Mouse (Mus musculus) macrophage (primary cell): Measurements from ENCODE around the gene Foxf1. TPM values are rescaled to one million over a fixed set of nuclear protein-coding genes. Genes with fewer than 3 reads are reported as not detected.

ENCODE experiments used
- H3K27ac ChIP-seq: fragments of 350-480 bp; formaldehyde crosslinking; 2 replicates; pipeline ENCODE4 v1.9.0; 2021
- H3K36me3 ChIP-seq: fragments of 350-480 bp; formaldehyde crosslinking; 2 replicates; pipeline ENCODE4 v1.9.0; 2021; ENCODE audit errors: inconsistent target
- H3K4me3 ChIP-seq: fragments of 350-480 bp; formaldehyde crosslinking; 2 replicates; pipeline ENCODE4 v1.9.0; 2021; ENCODE audit errors: inconsistent target
- H3K79me2 ChIP-seq: fragments of 350-480 bp; formaldehyde crosslinking; 2 replicates; pipeline ENCODE4 v1.9.0; 2021; ENCODE audit errors: inconsistent target
- WGBS: methylation state at CpG from one replicate; pipeline ENCODE4 v1.1.7; 2026; ENCODE audit warnings: inconsistent platforms; ENCODE audit not compliant: missing documents; 5-methylcytosine and 5-hydroxymethylcytosine counted together
- polyA plus RNA-seq: library from polyadenylated mRNA; stranded (reverse); fragments of 250-400 nt; gene quantifications from 3 replicates; pipeline ENCODE4 v1.2.4, GENCODE M21; 2018; ENCODE audit warnings: inconsistent platforms

The Foxf1 gene
- polyA plus RNA-seq, 1 experiment from 2014 or later = 0.22 TPM

DNA sequence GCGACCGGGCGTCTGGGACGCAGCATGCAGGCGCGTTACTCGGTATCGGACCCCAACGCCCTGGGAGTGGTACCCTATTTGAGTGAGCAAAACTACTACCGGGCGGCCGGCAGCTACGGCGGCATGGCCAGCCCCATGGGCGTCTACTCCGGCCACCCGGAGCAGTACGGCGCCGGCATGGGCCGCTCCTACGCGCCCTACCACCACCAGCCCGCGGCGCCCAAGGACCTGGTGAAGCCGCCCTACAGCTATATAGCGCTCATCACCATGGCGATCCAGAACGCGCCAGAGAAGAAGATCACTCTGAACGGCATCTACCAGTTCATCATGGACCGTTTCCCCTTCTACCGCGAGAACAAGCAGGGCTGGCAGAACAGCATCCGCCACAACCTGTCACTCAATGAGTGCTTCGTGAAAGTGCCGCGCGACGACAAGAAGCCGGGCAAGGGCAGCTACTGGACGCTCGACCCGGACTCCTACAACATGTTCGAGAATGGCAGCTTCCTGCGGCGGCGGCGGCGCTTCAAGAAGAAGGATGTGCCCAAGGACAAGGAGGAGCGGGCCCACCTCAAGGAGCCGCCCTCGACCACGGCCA lies 32.5 kb downstream of the Foxf1 start:
- no peak overlapping the region for H3K4me3 ChIP-seq
- WGBS = 12% methylated on average over 54 of the region's 55 CpGs
- H3K27ac ChIP-seq = no peak overlapping the region
- H3K36me3 ChIP-seq = no peaks in the 10 kb centered on the region
- H3K79me2 ChIP-seq = no peaks in the 10 kb centered on the region

DNA sequence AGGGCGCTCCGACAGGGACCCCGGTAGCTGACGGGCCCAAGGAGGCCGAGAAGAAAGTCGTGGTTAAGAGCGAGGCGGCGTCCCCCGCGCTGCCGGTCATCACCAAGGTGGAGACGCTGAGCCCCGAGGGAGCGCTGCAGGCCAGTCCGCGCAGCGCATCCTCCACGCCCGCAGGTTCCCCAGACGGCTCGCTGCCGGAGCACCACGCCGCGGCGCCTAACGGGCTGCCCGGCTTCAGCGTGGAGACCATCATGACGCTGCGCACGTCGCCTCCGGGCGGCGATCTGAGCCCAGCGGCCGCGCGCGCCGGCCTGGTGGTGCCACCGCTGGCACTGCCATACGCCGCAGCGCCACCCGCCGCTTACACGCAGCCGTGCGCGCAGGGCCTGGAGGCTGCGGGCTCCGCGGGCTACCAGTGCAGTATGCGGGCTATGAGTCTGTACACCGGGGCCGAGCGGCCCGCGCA lies 33.0 kb downstream of the Foxf1 start:
- no peak overlapping the region for H3K4me3 ChIP-seq
- no peak overlapping the region for H3K27ac ChIP-seq
- H3K79me2 ChIP-seq = no peaks in the 10 kb centered on the region
- WGBS = 4% methylated on average over 59 of the region's 62 CpGs
- no peaks in the 10 kb centered on the region for H3K36me3 ChIP-seq

DNA sequence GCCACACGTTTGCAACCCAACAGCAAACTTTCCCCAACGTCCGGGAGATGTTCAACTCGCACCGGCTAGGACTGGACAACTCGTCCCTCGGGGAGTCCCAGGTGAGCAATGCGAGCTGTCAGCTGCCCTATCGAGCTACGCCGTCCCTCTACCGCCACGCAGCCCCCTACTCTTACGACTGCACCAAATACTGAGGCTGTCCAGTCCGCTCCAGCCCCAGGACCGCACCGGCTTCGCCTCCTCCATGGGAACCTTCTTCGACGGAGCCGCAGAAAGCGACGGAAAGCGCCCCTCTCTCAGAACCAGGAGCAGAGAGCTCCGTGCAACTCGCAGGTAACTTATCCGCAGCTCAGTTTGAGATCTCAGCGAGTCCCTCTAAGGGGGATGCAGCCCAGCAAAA lies 33.7 kb downstream of the Foxf1 start:
- no peak overlapping the region for H3K27ac ChIP-seq
- H3K79me2 ChIP-seq = no peaks in the 10 kb centered on the region
- WGBS = 9% methylated on average over 28 of the region's 28 CpGs
- H3K36me3 ChIP-seq = no peaks in the 10 kb centered on the region
- no peak overlapping the region for H3K4me3 ChIP-seq

DNA sequence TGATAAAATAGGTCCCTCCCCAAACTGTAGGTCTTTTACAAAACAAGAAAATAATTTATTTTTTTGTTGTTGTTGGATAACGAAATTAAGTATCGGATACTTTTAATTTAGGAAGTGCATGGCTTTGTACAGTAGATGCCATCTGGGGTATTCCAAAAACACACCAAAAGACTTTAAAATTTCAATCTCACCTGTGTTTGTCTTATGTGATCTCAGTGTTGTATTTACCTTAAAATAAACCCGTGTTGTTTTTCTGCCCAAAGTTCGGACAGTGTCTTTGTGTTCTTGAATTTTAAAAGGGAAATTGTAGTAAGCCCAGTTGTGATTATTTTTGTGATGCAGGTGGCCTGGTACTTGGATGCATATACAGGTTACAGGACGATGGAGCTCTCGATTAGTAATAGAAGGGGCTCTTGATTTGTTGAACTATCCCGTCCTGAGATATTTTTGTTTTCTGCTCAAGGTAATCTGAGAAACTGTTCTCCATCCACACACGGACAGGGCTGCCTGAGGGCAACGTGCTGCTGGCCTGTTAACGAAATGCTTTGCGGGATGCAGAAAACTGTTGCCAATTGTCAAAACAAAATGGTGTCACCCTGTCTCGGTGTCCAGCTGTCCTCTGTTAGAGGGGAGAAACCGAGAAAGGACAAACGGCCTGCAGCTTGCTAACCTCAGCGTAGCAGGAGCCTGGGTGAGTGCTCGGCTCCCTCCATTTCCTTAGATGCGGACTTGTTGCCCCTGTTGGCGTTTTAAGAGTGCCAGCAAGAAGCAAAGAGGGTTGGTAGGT lies 34.6 kb downstream of the Foxf1 start:
- H3K79me2 ChIP-seq = no peaks in the 10 kb centered on the region
- 15% methylated on average over 18 of the region's 18 CpGs for WGBS
- H3K4me3 ChIP-seq = no peak overlapping the region
- H3K27ac ChIP-seq = no peak overlapping the region
- no peaks in the 10 kb centered on the region for H3K36me3 ChIP-seq

DNA sequence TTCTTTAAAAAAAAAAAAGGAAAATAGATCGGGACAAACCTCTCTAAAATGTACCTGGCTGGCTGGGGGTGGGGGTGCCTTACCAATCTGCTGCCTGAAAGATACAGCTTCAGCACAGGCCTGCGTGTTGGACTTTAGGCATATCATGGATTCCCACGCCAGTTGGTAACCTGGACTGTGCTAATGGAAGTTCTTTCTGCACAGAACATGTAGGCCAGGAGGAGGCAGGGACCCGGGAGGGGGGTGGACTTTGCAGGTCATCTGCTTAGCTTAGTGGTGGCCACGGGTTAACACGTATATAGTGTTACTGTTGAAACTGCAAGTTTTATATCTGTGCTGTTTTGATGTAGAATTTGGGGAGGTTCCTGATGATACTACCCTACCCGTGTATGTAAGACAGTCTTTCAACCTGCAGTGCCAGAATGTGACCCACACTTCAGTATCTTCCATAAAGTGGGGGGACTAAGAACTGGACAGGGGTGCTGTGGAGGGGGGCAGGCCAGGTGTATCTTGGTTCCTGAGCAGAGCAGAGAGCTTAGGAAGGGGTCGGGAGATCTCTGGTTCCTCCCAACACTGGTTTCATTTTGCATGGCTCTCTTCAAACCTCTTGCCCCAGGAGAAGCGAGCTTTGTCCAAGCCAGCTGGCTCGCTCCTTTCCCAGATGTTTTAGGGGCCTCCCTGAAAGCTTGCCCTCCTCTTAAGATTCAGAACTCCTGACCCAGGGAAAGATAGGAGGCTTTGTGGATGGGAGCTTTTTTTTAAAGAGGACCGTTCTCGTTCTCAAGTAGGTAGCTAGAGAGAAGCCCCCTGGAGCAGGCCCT lies 35.7 kb downstream of the Foxf1 start:
- WGBS = 50% methylated on average over 12 of the region's 12 CpGs
- Histone ChIP-seq H3K4me3 (no peak overlapping the region), H3K36me3 (no peaks in the 10 kb centered on the region), H3K79me2 (no peaks in the 10 kb centered on the region), H3K27ac (no peak overlapping the region)

DNA sequence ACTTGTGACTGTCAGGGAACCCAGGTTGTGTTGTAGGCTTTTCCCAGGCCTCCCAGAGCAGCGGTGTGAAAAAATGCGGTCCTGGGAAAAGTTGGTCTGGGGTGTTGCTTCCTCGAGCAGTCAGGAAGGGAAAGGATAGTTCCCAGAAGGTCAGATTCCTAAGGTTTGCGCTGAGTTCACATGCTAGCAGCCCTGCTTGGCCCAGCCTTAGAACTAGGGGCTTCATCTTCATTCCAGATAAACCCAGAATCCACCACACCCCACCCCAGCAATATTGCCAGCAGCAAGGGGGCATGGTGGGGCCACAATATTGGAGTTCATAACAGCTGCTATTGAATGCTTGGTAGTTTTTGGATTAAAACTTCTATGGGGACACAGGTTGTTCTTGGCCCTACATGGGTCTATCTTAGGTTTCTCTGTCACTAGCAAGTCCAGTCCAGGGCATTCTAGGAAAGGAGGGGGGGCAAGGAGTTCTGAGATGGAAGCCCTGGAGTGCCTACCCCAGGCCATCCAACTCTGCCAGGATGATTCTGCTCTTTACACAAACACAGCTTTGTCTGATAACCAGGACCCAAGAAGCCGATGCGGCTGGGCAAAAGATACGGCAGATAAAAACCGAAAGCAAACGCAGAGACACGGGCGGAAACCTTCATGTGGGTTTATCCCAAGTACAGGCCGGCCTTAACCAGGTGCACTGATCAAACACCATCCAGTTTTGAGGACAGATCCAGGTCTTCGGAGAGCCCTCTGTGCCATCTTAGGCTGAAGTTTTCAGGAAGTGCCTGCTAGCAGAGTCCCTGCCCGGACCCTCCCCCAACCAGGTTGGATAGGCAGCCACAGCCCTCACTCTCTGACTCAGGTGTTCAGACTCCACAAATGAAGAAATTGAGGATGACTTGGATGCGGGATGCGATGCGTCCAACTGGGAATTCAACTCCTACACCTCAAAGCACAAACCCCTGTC lies 36.6 kb downstream of the Foxf1 start:
- WGBS = 28% methylated on average over 17 of the region's 17 CpGs
- Histone ChIP-seq H3K4me3 (no peak overlapping the region), H3K36me3 (no peaks in the 10 kb centered on the region), H3K27ac (no peak overlapping the region), H3K79me2 (no peaks in the 10 kb centered on the region)

DNA sequence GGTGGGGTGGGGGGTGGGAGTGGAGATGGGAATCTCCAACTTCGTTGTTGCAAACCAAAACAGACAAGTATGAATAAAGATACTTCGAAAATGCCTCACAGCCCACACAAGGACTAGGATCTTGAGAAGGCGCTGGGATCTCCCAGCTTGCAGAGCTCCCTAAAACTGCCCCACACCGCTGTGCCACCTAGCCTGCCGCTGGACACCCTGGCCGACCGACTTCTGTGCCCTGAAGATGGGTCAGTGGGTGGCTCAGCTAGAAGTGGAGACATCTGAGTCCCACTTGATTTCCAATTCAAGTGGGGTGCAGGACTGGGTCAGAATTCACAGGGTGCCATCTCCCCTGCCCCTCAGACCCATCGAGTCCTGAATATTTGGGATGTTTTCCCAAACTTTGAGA lies 37.5 kb downstream of the Foxf1 start:
- Histone ChIP-seq H3K36me3 (no peaks in the 10 kb centered on the region), H3K4me3 (no peak overlapping the region), H3K27ac (no peak overlapping the region), H3K79me2 (no peaks in the 10 kb centered on the region)
- WGBS = 53% methylated on average over 8 of the region's 8 CpGs

DNA sequence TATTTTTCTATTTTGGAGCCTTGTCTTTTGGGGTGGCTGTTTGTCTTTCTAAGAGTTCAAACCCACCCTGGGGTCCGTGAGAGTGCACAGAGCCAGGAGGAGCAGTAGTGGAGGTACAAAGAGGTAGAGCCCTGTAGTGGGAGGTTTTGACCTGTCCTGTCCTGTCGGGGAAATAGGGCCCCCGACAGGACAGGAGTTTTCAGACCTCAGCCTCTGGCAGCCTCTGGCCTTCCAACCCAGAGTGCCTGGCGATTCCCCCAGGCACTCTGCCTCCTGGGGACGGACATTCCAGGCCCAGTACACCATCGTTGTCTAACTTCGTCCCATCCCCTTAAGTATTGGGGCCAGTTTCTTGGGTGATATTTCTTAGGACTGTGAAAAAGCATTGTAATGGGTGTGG lies 38.2 kb downstream of the Foxf1 start:
- Histone ChIP-seq H3K79me2 (no peaks in the 10 kb centered on the region), H3K4me3 (no peak overlapping the region), H3K36me3 (no peaks in the 10 kb centered on the region), H3K27ac (no peak overlapping the region)
- 71% methylated on average over 7 of the region's 7 CpGs for WGBS

DNA sequence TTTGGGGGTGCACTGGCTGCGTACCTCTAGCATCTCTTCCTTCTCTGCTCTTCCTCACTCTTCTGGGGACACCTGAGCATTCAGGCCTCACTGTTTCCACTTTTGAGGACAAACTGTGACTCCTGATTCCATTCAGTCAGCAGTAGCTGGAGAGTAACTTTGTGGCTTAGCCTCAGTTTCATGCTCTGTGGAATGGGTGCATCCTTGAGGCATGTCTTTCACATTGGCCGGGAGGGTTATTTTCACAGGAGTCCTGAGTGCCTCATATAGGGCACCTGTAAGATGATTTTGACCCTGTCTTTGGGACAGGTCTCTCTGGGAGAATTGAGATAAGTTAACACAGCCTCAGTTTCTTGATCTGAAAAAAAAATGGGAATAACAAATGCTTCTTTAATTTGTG lies 38.9 kb downstream of the Foxf1 start:
- no peak overlapping the region for H3K4me3 ChIP-seq
- WGBS = 100% methylated on average over 2 of the region's 2 CpGs
- no peaks in the 10 kb centered on the region for H3K36me3 ChIP-seq
- no peak overlapping the region for H3K27ac ChIP-seq
- H3K79me2 ChIP-seq = no peaks in the 10 kb centered on the region

DNA sequence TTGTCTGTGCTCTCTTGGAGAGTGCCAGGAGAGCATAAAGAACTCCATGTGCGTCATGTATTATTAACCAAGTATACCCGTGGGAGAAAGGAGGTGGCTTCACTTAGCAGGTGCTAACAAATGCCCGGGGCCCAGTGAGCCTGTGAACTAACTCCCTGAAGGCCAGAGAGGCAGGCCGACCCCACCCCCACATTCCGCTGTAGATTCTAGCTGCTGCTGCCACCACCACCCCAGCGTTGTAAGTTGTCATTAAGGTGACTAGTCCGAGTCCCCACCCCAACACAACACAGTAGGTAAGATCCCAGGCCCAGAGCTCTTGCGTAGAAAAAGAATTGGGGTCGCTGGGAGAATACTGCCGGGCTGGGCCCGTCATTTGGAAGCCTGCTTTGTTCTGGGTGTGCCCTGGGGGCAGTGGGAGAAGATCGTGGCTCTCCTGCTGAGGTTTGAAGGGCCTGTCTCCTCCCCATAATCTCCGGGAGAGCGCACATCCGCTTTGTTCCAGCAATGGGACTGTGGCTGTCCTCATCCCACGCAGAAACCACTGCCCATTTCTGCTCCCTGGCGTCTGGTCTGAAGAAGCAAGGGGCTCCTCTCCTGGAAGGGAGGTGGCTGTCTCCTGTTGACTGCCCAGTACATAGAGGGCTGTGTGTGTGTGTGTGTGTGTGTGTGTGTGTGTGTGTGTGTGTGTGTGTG lies 40.5 kb downstream of the Foxf1 start:
- Histone ChIP-seq H3K36me3 (no peaks in the 10 kb centered on the region), H3K79me2 (no peaks in the 10 kb centered on the region), H3K4me3 (no peak overlapping the region), H3K27ac (no peak overlapping the region)
- WGBS = 15% methylated on average over 17 of the region's 17 CpGs

DNA sequence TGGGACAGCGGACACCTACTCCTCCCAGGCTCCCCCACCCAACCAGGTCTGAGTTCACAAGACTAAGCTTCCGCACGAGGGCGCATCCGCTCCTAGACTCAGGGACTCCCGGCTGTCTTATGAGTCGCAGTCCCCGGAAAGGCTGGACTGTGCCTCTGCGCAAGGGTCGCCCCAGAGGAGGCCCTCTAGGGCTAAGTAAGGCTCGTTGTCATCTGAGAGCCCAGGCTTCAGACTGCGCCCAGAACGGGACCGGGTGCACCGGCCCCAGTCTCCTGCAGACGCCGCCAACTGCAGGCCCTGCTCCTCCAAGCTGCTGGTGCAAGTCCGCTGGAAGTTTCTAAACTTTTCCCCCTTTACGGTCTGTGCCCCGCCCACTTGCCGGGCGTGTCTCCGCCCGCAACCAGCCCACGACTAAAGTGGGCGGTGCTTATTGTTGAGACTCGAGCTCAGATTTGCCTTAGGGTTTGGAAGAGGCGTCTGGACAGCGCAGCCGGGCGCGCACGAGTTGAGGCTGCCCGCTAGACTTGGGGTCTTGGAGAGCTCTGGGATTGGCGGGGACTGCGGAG lies 41.2 kb downstream of the Foxf1 start:
- whole genome bisulfite sequencing = 6% methylated on average over 35 of the region's 36 CpGs
- Histone ChIP-seq H3K27ac (no peak overlapping the region), H3K79me2 (no peaks in the 10 kb centered on the region), H3K36me3 (no peaks in the 10 kb centered on the region), H3K4me3 (no peak overlapping the region)

DNA sequence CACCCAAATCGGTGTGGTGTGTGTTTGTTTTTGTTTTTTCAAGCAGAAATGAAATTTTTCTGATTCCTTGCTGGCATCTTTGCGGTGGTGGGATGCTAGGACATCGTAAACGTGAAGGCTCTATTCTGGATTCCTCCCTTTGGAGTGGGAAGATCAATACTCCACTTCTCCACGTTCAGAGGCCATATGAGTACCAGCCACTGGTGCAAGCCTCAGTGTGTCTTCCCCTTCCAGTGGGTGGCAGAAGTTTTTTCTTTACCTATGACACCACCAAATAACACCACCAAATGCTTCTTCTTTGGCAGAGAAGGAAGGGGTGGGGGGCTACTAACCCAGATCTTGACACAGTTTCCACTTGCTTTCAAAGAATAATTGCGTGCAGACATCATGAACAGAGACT lies 42.0 kb downstream of the Foxf1 start:
- H3K27ac ChIP-seq = no peak overlapping the region
- WGBS = 20% methylated on average over 6 of the region's 6 CpGs
- H3K79me2 ChIP-seq = no peaks in the 10 kb centered on the region
- no peaks in the 10 kb centered on the region for H3K36me3 ChIP-seq
- no peak overlapping the region for H3K4me3 ChIP-seq

DNA sequence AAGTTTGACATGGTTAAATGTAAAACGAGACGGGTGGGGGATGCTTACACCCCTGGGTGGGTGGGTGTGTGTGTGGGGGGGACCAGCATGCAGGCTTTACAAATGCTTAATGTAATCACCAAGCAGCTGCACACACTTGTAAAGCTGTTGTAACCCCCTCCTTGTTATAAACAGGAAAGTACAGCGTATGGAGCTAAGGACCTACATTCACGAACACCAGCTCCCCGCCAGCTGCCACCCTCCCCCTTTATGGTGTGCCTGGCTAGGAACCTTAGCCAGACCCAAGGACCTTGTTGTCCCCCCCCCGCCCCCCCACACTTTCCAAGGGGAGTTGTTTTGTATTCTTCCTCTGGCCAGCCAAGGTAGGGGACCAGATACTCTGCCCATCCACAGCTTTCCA lies 42.5 kb downstream of the Foxf1 start:
- no peak overlapping the region for H3K4me3 ChIP-seq
- WGBS = 28% methylated on average over 5 of the region's 6 CpGs

More for the DNA sequence above, 42.5 kb downstream of the Foxf1 start:
- no peaks in the 10 kb centered on the region for H3K36me3 ChIP-seq
- no peak overlapping the region for H3K27ac ChIP-seq
- no peaks in the 10 kb centered on the region for H3K79me2 ChIP-seq
